Mouse (Mus musculus) CH12.LX (cell line): Measurements from ENCODE around the gene Slc9c1.

ENCODE experiments used
- CHD2 ChIP-seq: IDR thresholded peaks from 2 replicates; pipeline ENCODE4 v1.6.1; 2011; ENCODE audit warnings: low read length, improper control_type of control experiment
- CTCF ChIP-seq, 2 experiments: IDR thresholded peaks in 1 of 2; conservative IDR thresholded peaks in 1 of 2; 2 replicates each; pipeline ENCODE4 v1.5.1; 2011 to 2012; ENCODE audit warnings: low read depth in 2 of 2, low read length in 2 of 2, improper control_type of control experiment in 1 of 2, inconsistent platforms in 1 of 2, mild to moderate bottlenecking in 1 of 2, moderate library complexity in 1 of 2
- EP300 ChIP-seq: IDR thresholded peaks from 2 replicates; pipeline ENCODE4 v1.6.1; 2011; ENCODE audit warnings: low read length, improper control_type of control experiment
- IRF4 ChIP-seq: IDR thresholded peaks from 2 replicates; pipeline ENCODE4 v1.6.1; 2014; ENCODE audit warnings: low read depth, mild to moderate bottlenecking, inconsistent platforms, low read length, improper control_type of control experiment
- JUND ChIP-seq: conservative IDR thresholded peaks from 2 replicates; pipeline ENCODE4 v1.6.1; 2011; ENCODE audit warnings: low read depth, low read length, improper control_type of control experiment
- MYC ChIP-seq: IDR thresholded peaks from 2 replicates; pipeline ENCODE4 v1.6.1; 2011; ENCODE audit warnings: low read depth, mild to moderate bottlenecking, improper control_type of control experiment, low read length
- NRF1 ChIP-seq: IDR thresholded peaks from 2 replicates; pipeline ENCODE4 v1.6.1; 2014; ENCODE audit warnings: low read depth, mild to moderate bottlenecking, inconsistent platforms, low read length, improper control_type of control experiment, moderate library complexity
- POLR2A ChIP-seq: IDR thresholded peaks from 2 replicates; pipeline ENCODE4 v1.6.1; 2011; ENCODE audit warnings: low read depth, mild to moderate bottlenecking, improper control_type of control experiment, low read length
- POLR2AphosphoS2 ChIP-seq: IDR thresholded peaks from 2 replicates; pipeline ENCODE4 v1.6.1; 2011; ENCODE audit warnings: low read depth, low read length, improper control_type of control experiment
- TCF12 ChIP-seq: IDR thresholded peaks from 2 replicates; pipeline ENCODE4 v1.6.1; 2014; ENCODE audit warnings: low read depth, mild to moderate bottlenecking, inconsistent platforms, low read length, improper control_type of control experiment
- UBTF ChIP-seq: IDR thresholded peaks from 2 replicates; pipeline ENCODE4 v1.6.1; 2012; ENCODE audit warnings: low read depth, mild to moderate bottlenecking, inconsistent platforms, low read length, improper control_type of control experiment, moderate library complexity
- USF1 ChIP-seq: IDR thresholded peaks from 2 replicates; pipeline ENCODE4 v1.6.1; 2014; ENCODE audit warnings: low read depth, mild to moderate bottlenecking, inconsistent platforms, low read length, improper control_type of control experiment
- ZC3H11A ChIP-seq: IDR thresholded peaks from 2 replicates; pipeline ENCODE4 v1.6.1; 2012; ENCODE audit warnings: low read depth, mild to moderate bottlenecking, inconsistent platforms, low read length, improper control_type of control experiment

DNA sequence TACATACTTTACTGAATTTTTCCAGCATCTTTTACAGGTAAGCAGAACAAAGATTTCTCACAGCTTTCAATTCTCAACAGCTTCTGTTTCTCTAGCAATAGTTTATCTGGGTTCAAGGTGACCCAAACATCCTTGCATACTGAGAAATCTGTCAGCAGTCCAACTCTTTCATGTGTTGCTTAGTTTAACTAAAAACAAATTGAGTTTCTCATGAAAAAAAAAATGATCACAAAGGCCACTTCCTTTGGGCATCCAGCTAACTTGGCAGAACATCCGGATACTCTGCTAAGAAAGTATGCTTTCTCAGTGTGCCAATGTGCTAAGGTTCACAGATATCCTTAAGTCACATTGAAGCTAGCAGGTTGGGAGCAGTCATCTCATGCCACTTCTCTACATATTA is 39.8 kb upstream of the Slc9c1 start:
- TF ChIP-seq EP300 = no peak
- TF ChIP-seq USF1 = no peak
- TF ChIP-seq IRF4 = no peak
- no peak for TF ChIP-seq TCF12
- TF ChIP-seq ZC3H11A = no peak
- no peak for TF ChIP-seq CTCF (conservative IDR thresholded peaks at IDR 0.05 in 1 of 2, IDR thresholded peaks at IDR 0.05 in 1 of 2; ENCODE audit: low read depth in 2 of 2, low read length in 2 of 2)
- no peak for TF ChIP-seq POLR2A
- no peak for TF ChIP-seq MYC
- no peak for TF ChIP-seq NRF1
- TF ChIP-seq JUND = no peak
- no peak for TF ChIP-seq UBTF
- TF ChIP-seq POLR2AphosphoS2 = no peak
- TF ChIP-seq CHD2 = no peak
